Mouse (Mus musculus): ENCODE measurements around the gene Zfp595. TPM values are rescaled to one million over a fixed set of nuclear protein-coding genes. Genes with fewer than 3 reads are reported as not detected.
"Not testable (repeated sequence)": the region's sequence is repeated elsewhere in the genome, so short reads cannot be mapped to it uniquely, and the experiment has no call there.

Gene Zfp595
- total RNA-seq (2017) = 8.6 to 13.9 TPM (median 13.1 TPM) in 3 replicates

GRCm38 (mm10) chr13:67332019-67332724 is at the start of gene Zfp595:
TSS of gene Zfp595 (minus strand) at chr13:67332570.
- ATAC-seq (replicated peaks; ENCODE audit: insufficient number of reproducible peaks, low FRiP score, low TSS enrichment, poor library complexity, severe bottlenecking) = peak; percentile 96

DNA sequence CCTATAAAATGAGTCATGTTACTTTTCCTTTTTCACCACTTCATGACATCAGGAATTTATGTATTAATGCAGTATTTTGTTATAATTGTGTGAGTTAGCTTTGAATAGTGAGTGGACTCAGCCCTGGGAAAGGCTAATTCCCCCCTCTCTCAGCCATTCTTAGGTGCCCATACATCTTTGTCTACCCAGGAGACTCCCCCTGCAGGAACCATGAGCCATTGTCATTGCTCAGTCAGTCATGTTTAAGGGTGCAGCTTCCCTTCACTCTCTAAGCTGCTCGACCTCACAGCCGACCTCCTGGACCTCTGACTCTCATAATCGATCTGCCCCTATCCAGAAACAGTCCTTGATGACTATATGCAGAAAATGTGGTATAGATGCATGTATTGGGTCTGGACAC is 43.9 kb upstream of the Zfp595 start:
- not testable (repeated sequence) for ATAC-seq (replicated peaks; ENCODE audit: insufficient number of reproducible peaks, low FRiP score, low TSS enrichment, poor library complexity, severe bottlenecking)

DNA sequence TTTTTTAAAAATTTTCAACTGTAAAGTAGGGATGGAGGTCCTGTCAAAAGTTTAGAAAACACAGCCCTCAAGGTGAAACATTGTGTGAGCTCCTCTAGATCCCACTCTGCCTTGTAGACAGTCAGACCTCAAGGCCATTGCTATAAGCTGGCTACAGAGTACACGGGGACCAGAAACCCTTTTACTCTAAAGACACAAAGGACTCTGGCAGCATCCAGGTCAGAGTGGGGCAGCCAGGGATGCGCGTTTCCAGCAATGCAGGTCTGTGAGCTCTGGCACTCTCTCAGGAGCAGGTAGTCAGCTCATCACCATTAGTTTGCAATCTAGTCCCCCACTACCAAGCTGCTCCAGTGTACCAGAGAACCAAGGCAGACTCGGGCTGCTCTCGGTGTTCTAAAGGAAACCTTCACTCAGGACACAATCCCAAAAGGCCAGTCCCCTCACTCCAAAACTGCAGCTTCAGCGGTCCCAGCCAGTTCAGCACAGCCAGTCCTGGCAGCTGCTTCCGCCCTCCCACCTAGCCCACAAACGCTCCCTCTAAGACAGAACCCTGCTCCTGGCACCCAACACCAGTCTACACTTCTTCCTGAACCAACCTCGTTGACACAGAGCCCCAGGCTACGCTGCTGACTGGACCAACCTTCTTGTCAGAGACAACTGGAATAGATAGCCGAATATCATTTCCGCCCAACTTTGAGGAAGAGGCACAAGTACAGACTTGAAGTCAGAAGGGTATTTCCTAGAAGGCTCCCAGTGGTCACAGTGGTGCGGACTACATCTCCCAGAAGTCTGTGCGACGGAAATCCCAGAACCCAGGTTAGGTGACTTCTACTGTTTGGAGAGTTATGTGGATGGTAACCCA is 42.9 kb upstream of the Zfp595 start, which contains the start of the genes Gm28041 and Zfp456:
TSS of gene Gm28041 (minus strand) at position 684 of the 862 bp plus-strand sequence.
TSS of gene Zfp456 (minus strand) at position 761 of the 862 bp plus-strand sequence.
- peak; percentile 95 for ATAC-seq (replicated peaks; ENCODE audit: insufficient number of reproducible peaks, low FRiP score, low TSS enrichment, poor library complexity, severe bottlenecking)

DNA sequence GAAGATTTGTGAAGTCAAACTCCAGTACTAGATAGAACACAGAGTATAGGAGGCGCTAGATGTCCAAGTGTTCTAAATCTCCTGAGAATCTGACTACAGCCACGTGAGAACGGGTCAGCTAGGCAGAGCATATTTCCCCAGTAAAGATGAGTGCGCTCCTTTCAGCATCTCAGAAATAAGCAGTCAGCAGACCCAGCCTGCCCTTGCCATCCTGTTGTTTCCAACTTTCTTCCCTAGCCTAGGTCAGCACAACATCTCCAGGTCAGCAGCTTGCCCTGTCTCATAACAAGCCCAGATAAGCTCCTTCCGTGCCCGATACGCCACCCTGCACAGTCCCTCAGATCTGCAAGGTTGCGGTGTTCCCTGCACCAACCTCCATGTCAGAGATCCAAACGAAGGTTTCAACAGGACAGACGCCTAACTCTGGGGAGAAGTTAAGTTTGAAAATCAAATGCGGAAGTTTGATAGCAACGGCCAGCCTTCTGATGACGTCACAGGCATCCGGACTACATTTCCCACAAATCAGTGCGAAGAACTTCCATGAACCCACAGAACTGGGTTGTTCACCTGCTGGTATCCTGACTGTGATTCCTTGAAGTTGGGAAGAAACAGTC is 27.9 kb upstream of the Zfp595 start, which contains the start of the genes Gm28044 and Zfp953:
TSS of gene Gm28044 (minus strand) at position 406 of the 614 bp plus-strand sequence.
TSS of gene Zfp953 (minus strand) at position 475 of the 614 bp plus-strand sequence.
- ATAC-seq (replicated peaks; ENCODE audit: insufficient number of reproducible peaks, low FRiP score, low TSS enrichment, poor library complexity, severe bottlenecking) = peak; percentile 93

GRCm38 (mm10) chr13:67351854-67352253 is 19.5 kb upstream of the Zfp595 start:
- no peak for ATAC-seq (replicated peaks; ENCODE audit: insufficient number of reproducible peaks, low FRiP score, low TSS enrichment, poor library complexity, severe bottlenecking)

DNA sequence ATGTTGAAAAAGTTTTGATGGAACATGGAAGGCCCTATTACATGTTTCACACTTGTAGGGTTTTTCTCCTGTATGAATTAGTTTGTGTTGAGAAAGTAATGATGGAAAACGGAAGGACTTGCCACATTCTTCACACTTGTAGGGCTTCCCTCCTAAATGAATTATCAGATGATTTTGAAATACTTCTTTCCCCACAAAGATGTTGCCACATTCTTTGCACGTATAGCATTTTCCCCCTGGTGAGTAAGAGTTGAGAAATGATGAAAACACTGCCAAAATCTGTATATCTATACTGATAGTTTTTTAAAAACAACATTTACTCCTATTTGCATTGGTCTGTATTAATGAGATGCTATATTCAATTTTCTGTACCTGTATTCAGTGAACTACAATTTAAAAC is 11.1 kb upstream of the Zfp595 start:
- ATAC-seq (replicated peaks; ENCODE audit: insufficient number of reproducible peaks, low FRiP score, low TSS enrichment, poor library complexity, severe bottlenecking) = no peak

GRCm38 (mm10) chr13:67332877-67333276 is 507 bp upstream of the Zfp595 start:
- ATAC-seq (replicated peaks; ENCODE audit: insufficient number of reproducible peaks, low FRiP score, low TSS enrichment, poor library complexity, severe bottlenecking) = no peak

DNA sequence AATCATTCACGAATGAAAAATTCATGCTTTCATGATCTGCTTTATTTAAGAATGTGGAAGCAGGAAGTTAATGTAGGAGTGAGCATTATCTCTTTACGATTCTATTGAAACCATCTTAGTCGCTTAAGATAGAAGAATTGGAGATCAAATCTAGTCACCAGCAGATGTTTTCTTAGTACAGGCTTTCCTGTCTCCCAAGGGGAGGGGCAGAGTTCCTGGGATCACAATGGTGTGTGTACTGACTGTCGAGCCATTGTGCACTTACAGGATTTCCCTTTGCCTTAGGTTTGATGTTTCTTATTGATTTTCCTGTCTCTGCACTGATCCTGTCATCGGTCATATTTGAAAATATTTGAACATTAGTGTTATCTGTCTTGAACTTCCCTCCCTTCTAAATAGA is 25.7 kb downstream of the Zfp595 start:
- ATAC-seq (replicated peaks; ENCODE audit: insufficient number of reproducible peaks, low FRiP score, low TSS enrichment, poor library complexity, severe bottlenecking) = no peak

DNA sequence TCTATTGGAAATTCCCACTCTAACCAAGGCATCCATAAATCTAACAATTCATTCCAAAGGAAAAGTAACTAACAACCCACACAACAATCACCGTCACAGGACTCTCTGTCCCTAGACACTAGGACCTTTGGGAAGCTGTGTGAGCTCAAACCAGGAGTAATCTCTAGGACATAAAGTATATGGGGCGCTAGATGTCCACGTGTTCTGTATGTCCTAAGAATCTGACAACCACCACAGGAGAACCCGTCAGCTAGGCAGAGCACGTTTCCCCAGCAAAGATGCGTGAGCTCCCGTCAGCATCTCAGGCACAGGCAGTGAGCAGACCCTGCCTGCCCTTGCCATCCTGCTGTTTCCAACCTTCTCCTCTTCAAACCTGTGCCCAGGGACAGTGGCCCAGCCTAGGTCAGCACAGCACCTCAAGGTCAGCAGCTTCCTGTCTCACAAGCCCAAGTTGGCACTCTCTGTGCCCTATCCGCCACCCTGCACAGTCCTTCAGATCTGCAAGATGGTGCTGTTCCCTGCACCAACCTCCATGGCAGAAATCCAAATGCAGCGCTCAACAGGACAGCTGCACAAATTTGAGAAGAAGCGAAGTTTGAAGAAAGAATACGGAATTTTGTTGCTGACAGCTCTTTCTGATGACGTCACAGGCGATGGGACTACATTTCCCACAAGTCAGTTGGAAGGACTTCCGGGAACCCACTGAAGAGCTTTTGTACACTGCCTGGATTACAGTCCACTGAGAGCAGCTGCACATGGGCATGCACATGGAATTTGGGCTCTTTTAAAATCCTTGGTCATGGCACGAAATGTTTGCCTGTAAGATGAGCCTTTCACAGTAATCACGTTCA is 26.3 kb downstream of the Zfp595 start, which contains the start of gene Zfp457:
TSS of gene Zfp457 (minus strand) at position 664 of the 851 bp plus-strand sequence.
- peak; percentile 85 for ATAC-seq (replicated peaks; ENCODE audit: insufficient number of reproducible peaks, low FRiP score, low TSS enrichment, poor library complexity, severe bottlenecking)

DNA sequence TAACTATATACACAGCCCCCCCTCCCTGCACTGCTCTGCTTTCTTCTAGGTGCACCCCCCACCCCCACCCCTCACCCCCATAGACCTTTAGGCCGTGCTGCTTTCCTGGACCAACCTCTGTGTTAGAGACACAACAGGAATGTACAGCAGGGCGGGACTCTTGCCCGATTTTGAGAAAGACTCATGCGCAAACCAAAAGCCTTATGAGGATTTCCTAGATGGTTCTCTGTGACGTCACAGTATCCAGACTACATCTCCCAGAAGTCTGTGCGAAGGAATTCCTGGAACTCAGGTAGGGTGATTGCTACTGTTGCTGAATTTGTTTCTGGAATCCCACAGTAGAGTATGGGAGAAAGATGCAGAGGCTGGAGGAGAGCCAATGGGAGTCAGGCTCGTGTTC is 54.1 kb downstream of the Zfp595 start, which contains the start of gene Zfp458:
TSS of gene Zfp458 (minus strand) at position 153 of the 400 bp plus-strand sequence.
- no peak for ATAC-seq (replicated peaks; ENCODE audit: insufficient number of reproducible peaks, low FRiP score, low TSS enrichment, poor library complexity, severe bottlenecking)

DNA sequence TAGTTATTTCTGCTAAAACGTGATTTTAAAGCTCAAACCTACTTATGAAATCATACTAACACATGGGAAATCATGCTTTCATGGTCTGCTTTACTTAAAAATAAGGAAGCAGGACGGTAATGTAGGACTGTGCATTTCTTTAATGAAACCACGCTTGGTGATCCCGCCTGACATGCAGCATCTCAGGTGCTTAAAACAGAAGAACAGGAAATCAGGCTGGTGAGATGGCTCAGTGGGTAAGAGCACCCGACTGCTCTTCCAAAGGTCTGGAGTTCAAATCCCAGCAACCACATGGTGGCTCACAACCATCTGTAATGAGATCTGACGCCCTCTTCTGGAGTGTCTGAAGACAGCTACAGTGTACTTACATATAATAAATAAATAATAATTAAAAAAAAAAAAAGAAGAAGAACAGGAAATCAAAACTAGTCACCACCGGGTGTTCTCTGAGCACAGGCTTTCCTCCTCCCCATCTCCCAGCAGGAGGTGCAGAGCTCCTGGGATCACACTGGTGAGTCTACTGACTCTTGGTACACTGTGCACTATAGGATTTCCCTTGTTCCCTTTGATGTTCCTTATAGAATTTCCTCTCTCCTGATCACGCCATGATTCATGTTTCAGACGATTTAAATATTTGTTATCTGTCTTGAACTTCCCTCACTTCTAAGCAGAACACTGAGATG is 62.8 kb downstream of the Zfp595 start:
- not testable (repeated sequence) for ATAC-seq (replicated peaks; ENCODE audit: insufficient number of reproducible peaks, low FRiP score, low TSS enrichment, poor library complexity, severe bottlenecking)

GRCm38 (mm10) chr13:67268568-67269369 is 63.6 kb downstream of the Zfp595 start:
- ATAC-seq (replicated peaks; ENCODE audit: insufficient number of reproducible peaks, low FRiP score, low TSS enrichment, poor library complexity, severe bottlenecking) = peak; percentile 97

Other genes with a start within 250 kb of the Zfp595 start
- gene Zfp708, start 234.6 kb downstream of the Zfp595 start, total RNA-seq (2017) = 0.48 TPM in 1 of 3 replicates, not detected in the others
- gene Gm28557, start 224.0 kb downstream of the Zfp595 start, total RNA-seq (2017) = 1.7 to 9.0 TPM (median 2.1 TPM) in 3 replicates
- 0.19 TPM in 2 of 3 replicates, not detected in the other for gene Rslcan18, start 216.3 kb downstream of the Zfp595 start, total RNA-seq (2017)
- gene Zfp759, start 210.9 kb downstream of the Zfp595 start, total RNA-seq (2017) = 1.7 to 5.2 TPM (median 2.8 TPM) in 3 replicates
- 3.9 to 13.6 TPM (median 5.7 TPM) in 3 replicates for gene Rsl1, start 159.4 kb downstream of the Zfp595 start, total RNA-seq (2017)
- gene Zfp455, start 138.1 kb downstream of the Zfp595 start, total RNA-seq (2017) = 1.7 to 3.2 TPM (median 1.8 TPM) in 3 replicates
- 2.8 to 14.4 TPM (median 6.1 TPM) in 3 replicates for gene Zfp458, start 54.1 kb downstream of the Zfp595 start, total RNA-seq (2017)
- 1.1 to 3.5 TPM (median 1.8 TPM) in 3 replicates for gene Zfp457, start 26.1 kb downstream of the Zfp595 start, total RNA-seq (2017)
- 2.3 TPM in 1 of 3 replicates, not detected in the others for gene Gm28044, start 28.0 kb upstream of the Zfp595 start, total RNA-seq (2017)
- gene Zfp953, start 28.0 kb upstream of the Zfp595 start, total RNA-seq (2017) = 7.5 to 10.8 TPM (median 9.6 TPM) in 3 replicates
- gene Gm28041, start 43.2 kb upstream of the Zfp595 start, total RNA-seq (2017) = 1.1 to 4.5 TPM in 2 of 3 replicates, not detected in the other
- 1.9 to 5.5 TPM (median 5.0 TPM) in 3 replicates for gene Zfp456, start 43.2 kb upstream of the Zfp595 start, total RNA-seq (2017)
- 11.6 to 19.8 TPM (median 18.6 TPM) in 3 replicates for gene Zfp429, start 67.2 kb upstream of the Zfp595 start, total RNA-seq (2017)
- 0.38 to 2.4 TPM (median 0.53 TPM) in 3 replicates for gene Zfp459, start 88.8 kb upstream of the Zfp595 start, total RNA-seq (2017)
- 12.1 to 16.7 TPM (median 12.4 TPM) in 3 replicates for gene Zfp874a, start 119.1 kb upstream of the Zfp595 start, total RNA-seq (2017)
- gene Zfp874b, start 151.7 kb upstream of the Zfp595 start, total RNA-seq (2017) = 7.0 to 23.5 TPM (median 15.8 TPM) in 3 replicates
- gene Zfp58, start 168.0 kb upstream of the Zfp595 start, total RNA-seq (2017) = 8.7 to 12.2 TPM (median 11.9 TPM) in 3 replicates
- gene Gm26965, start 193.6 kb upstream of the Zfp595 start, total RNA-seq (2017) = not detected in 3 replicates
- 20.6 to 39.0 TPM (median 24.3 TPM) in 3 replicates for gene Zfp87, start 193.6 kb upstream of the Zfp595 start, total RNA-seq (2017)
- gene Zfp748, start 221.3 kb upstream of the Zfp595 start, total RNA-seq (2017) = 11.5 to 17.6 TPM (median 15.4 TPM) in 3 replicates

All from monocyte, adult 5-6 weeks (primary cell).